Mouse (Mus musculus): Measurements from ENCODE around the gene Edrf1.
A peak's percentile ranks its signal among the peaks of the same experiment; 100 is the strongest.

Gene Edrf1

DNA sequence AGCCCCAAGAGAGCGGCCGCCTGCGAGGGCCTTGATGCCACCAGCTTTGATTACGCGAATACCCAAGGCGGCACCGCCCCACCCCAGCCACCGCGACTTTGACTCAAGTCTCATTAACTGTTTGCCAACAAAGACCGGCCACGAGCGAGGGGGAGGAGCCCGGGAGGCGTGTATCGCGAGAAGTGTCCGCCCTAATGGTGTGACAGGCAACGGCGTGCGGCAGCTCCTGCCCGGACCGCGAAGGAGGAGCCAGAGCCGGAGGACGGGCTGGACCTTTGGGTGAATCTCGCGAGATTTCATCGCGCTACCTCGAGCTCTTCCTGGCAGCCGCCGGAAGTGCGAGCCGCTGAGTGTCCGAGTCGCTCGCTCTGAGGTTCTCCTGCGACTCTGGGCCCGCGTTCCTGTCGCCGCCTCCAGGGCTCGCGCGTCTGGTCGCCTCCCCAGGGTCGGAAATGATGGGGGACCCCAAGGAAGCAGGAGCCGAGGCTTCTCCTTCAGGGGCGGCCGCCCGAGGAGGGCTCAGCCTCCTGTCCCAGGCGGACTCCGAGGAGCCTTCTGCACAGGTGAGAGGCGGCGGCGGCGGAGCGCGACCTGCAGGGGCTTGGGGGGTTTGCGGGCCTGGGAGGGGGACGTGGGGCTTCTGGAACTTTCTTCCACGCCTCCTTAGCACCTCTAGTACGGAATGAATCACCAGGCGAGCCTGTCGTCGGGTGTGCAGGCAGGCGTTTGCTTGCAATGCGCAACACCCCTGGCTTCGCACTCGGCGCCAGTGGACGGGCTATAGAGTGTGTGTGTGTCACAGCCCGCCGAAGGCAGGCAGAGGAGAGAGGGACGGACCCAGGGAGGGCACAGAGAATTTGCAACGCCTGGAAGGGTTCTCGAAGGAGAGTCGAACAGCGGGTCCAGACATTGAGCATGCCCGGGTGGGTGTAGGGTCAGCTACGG lies at the start of gene Edrf1:
TSS of gene Edrf1 (plus strand) at position 183 of the 945 bp plus-strand sequence.
- peak; percentile 95 to 98 for DNase-seq (ENCODE audit: low spot score in 2 of 2)

DNA sequence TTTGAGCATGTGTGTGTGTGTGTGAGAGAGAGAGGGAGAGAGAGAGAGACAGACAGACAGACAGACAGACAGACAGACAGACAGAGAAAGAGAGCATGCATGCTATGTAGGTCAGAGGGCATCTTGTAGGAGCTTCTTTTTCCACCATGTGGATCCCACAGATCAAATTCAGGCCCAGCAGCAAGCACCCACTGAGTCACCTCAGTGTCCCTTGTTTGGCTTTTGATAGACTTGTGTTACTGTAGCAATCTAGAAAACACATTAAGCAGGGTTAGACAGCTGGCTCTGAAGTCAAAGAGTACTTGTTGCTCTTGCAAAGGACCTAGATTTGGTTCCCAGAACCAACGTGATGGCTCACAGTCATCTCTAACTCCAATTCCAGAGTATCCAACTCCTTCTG lies 45.6 kb upstream of the Edrf1 start:
- no peak for DNase-seq (ENCODE audit: low spot score in 2 of 2)

DNA sequence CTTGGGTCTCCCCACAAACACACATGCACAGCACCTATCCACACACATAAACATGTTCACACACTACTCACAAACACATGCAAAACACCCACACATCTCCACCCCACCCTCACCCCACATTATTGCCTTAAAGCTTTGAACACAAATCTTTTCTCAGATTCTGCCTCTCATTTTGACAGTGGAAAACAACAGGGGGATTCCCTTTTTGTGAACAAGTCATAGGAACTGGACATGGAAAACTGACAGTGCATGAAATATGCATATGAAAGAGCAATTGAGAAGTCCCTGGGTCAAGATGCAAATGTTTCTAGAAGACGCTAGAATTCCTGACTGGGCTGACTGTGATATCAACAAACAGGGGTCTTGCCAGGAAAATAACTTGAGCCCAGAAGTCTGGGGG lies 36.8 kb upstream of the Edrf1 start:
- DNase-seq (ENCODE audit: low spot score in 2 of 2): no peak

DNA sequence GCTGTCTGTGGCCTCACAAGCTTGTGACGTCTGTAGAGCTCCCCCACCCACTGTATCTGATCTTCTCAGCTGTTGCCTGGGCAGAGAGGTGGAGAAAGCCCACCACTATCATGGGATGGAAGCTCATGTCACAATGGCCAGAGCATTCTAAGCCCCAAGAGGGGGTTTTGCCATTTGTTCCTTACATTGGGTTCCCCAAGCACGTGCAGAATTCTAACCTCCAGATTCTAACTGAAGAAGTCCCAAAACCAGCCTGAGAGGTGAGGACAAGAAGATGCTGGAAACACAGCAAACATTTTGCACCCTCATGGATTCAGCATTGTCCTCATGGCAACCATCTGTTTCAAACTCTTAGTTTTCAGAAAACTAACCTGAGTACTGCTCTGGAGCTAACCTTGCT lies 35.3 kb upstream of the Edrf1 start, which contains the start of gene Tex36:
TSS of gene Tex36 (minus strand) at position 101 of the 400 bp plus-strand sequence.
- DNase-seq (ENCODE audit: low spot score in 2 of 2): no peak

DNA sequence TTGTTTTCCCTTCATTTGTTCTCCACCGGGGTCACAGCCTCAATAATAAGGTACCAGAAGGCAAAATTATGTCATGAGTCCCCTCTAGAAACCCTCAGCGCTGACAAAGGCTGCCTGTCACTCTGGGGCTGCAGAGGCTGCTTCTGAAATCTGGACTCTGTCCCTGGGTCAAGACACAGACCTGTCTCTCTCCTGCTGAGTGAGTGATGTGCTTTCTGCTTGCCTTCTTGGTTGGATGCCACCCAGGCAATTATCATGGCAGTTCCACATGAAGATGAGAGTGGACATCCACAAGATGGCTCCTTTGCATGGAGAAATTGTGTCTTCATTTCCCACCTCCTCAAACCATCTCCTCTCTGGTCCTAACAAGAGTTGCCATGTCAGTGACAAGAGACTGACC lies 34.2 kb upstream of the Edrf1 start:
- no peak for DNase-seq (ENCODE audit: low spot score in 2 of 2)

DNA sequence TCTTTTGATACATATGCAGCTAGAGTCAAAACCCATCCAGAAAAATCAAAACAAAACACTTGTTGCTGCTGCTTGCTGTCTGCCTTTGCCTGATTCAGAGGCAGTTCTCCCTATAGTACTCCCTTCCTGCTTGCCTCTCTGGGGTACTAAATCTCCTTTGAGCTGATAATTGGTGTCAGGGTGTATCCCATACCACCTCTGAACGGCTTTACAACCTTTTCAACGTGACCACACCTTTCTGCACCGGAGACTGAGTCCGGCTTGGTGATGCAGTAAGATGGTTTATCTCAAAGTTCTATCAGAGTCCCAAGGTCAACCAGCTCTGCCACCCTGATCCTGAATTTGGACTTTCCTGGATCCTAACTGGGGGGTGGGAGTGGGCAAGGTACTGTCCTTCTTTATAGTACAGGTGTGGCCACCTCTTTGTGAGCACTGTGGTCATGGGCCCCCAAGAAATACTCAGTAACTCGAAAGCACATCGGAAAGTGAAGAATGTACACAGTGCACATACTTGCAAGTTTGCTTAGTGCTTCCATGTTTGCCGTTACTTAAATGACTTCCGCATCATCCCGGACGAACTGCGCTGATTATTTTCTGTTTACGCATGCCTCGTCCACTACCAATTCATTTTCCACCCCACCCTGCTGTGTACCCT lies 32.8 kb upstream of the Edrf1 start:
- DNase-seq (ENCODE audit: low spot score in 2 of 2): no peak

DNA sequence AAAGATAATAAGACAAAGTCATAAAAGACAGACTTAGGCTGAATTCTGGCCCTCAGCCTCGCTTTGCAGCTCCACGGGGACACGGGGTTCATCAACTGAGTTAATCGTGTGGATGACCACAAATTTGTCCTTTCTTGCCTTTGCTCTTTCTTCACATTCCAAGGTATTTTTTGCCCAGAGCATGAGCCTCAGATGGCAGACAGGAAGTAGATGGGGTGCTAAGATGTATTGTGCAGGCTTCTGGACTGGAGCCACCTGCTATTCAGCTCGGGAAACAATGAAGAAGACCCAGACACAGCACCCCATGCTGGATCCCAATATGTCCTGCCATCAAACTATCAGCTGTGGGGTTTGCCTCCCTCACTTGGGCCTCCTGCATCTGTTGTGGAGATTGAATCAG lies 30.0 kb upstream of the Edrf1 start:
- DNase-seq (ENCODE audit: low spot score in 2 of 2): no peak

DNA sequence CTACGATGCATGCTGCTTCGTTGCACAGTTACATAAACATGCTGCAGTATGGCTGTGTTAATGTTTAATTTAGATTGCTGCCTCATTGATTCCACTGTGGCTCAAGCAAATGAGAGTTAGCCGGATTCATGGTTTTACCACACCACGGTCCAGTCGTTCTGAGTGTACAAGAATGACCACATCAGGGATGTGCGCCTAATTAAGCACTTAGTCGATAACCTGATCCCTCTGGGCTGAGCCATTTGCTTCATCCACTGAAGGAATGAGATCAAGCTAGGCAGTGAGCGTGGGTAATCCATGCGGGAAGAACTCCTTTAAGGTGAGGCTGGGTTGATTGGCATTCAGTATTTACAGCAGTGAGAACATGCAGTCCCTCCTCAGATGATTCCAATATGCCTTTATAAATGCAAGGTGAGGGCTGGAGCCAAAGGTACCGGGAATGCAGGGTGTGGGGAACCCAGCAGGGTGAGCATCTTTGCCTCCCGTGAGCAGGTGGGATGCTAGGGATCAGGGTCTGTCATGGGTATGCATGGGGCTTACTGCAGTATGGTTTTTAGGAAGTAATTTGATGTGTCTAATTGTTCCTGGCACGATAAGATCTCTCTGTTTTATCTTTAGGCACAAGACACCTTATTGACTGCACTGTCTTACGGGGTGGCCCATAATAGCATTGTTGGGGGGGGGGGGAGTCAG lies 29.3 kb upstream of the Edrf1 start:
- no peak for DNase-seq (ENCODE audit: low spot score in 2 of 2)

DNA sequence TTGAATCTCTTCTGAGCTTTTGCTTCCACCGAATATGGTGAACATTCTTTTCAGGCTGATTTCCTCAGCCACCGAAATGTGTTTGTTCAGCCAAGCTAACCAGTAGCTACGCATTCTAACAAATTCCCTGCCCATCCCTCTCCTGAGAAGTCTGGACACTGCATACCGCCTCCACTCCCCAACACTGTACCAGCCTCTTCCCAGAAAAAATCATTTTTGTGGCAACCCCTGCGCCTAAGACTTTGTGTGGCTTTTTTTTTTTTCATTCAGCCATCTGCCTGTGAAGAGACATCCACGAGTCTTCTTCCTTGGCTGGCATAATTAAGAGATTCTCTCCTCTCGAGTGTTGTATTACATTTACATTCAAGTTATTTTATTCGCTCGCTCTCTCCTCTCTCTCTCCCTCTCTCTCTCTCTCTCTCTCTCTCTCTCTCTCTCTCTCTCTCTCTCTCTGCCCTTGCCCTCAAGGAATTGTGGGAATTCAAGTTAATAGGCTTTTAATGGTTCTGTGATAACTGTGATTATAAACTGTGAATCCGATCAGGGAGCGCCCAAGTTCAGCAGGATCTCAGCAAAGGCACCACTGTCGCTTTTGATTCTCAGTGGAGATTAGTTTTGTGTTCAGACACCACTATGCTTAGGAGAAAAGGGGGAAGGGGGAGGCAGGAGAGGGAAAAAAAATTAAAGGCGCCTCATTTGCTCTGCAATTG lies 28.6 kb upstream of the Edrf1 start:
- DNase-seq (ENCODE audit: low spot score in 2 of 2): peak; percentile 27 to 37

DNA sequence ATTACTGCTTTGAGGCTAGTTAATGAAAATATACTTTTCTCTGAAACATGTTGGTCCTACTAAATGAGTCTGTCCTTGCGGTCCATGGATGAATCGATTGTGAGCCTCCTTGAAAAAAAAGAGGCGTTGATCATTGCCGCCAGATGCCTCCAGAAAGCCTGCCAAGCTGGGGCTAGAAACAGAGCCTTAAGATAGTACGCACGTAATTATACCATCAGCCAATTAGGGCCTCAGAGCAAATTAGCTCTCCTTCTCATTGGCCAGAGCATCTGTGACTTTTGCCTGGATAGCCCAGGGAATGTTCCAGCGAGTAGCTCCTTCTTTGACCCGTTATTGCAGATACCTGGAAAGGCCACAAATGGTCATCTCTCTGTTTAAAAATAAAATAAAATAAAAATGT lies 27.8 kb upstream of the Edrf1 start:
- peak; percentile 21 to 49 for DNase-seq (ENCODE audit: low spot score in 2 of 2)

DNA sequence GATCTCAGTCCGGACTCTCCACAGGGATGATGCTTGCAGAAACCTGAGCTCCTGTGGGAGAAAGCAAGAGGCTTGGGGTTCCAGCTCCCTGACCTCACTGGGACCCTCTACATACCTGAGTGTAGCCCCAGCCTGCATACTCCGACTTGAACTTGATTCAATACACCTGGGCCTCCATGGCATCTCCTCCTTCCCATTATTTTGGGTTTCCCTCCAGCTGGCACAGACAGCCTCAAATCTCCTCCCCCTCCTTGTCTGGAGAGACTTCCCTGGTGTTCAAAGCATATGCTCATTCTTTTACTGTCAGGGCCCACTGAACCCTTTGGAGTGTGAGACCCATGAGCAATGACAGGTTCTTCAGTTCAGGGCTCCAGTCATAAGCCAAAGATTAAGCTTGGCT lies 24.4 kb upstream of the Edrf1 start:
- DNase-seq (ENCODE audit: low spot score in 2 of 2): no peak

DNA sequence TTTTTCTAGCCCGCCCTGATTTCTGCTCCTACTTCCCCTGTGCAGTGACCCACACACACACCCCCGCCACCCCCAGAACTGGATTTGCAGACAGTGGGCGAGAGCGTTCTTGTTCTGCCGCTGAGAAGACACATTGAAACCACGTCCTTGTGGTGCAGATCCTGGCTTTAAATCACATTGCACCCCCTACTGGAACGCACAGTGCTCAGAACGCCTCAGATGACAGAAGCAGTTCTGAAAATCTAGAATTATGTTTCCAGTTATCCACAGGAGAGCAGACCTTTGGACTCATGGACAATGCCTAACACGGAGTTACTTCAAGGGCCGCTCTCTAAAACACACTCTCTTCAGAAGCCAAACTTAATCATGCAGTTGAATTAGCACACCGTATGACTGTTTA lies 16.6 kb upstream of the Edrf1 start:
- DNase-seq (ENCODE audit: low spot score in 2 of 2): peak; percentile 19 to 33

DNA sequence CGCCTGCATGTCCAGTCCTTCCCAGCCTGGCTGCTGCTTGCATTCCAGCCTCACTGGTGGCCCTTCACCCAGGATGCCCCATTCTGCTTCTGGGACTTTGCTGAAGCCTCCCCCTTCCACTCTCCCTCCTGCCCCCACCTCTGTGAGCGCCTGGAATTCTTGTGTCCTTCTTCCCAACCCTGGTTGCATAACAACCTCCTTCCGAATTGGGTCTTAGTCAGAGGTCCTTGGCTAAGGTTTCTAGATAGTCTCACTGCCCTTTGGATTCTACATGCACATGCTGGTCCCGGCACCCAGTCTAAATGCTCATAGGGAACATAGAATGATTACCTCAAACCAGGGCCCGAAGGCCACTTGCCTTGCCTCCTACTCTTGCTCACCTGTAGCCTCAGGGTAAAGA lies 14.1 kb upstream of the Edrf1 start:
- DNase-seq (ENCODE audit: low spot score in 2 of 2): no peak

DNA sequence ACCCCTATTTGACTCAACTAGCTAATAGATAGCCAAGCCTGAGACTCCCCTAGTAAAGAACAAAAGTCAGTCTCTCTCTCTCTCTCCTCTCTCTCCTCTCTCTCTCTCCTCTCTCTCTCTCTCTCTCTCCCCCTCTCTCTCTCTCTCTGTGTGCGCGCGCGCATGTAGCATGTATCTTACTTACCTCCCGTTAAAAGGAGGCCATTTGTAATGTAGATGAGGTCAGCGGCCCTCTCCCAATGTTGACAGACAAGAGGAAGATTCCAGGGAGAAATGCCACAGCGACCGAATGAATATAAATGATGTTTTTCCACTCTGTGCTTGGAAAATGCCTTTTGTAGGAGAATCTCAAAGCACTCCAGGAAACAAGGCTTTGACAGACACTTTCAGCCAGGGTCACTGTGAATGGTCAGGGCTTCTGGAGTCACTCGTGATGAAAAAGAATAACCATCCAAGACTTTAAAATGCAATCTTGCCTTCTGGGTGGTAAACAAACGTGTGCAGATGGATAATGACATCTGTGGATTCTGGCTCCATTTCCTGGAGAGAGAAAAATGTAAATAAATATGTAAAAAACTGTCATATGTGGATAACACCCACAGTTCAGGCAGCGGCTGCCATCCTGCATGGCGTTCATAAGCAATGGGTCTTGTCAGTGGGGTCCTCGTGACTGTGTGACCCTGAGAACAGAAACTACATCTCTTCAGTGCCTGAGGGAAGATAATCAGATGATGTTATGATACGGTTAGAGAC lies 10.0 kb upstream of the Edrf1 start:
- DNase-seq (ENCODE audit: low spot score in 2 of 2): no peak

DNA sequence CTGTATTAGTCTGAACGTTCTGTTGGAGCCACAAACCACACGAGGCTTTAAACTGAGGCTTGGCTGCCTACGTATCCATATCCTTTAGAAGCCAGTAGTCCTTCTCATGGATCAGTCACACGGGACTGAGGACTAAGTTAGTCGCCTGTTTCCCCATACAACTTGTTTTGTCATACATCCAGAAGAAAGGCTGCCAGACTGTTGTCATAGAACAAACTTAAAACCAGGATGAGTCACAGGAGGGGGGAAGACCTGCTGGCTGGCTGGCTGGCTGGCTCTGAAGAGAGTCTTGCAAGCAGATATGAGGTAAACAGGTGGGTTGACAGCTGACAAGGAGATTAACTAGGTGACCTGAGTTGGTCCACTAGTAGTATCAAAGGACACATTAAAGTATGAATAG lies 6.5 kb upstream of the Edrf1 start:
- no peak for DNase-seq (ENCODE audit: low spot score in 2 of 2)

DNA sequence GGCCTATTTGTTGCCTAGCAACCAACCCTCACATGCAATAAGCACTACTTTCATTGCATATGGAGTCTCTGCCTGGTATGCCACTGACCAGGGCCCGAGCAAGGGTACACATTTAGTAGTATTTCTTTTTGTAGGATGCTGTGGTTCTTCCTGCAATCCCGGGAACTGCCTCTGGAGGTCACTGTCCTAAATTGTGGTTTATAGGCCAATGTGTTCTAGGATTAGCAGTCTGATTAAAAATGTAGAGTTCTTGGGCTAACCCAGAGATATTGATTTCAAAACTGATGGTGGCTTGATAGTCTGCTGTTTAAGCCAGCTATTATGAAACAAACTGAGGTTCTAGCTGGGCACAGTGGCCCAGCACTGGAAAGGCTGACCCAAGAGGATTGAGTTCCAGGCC lies 4.9 kb upstream of the Edrf1 start:
- peak; percentile 36 to 63 for DNase-seq (ENCODE audit: low spot score in 2 of 2)

DNA sequence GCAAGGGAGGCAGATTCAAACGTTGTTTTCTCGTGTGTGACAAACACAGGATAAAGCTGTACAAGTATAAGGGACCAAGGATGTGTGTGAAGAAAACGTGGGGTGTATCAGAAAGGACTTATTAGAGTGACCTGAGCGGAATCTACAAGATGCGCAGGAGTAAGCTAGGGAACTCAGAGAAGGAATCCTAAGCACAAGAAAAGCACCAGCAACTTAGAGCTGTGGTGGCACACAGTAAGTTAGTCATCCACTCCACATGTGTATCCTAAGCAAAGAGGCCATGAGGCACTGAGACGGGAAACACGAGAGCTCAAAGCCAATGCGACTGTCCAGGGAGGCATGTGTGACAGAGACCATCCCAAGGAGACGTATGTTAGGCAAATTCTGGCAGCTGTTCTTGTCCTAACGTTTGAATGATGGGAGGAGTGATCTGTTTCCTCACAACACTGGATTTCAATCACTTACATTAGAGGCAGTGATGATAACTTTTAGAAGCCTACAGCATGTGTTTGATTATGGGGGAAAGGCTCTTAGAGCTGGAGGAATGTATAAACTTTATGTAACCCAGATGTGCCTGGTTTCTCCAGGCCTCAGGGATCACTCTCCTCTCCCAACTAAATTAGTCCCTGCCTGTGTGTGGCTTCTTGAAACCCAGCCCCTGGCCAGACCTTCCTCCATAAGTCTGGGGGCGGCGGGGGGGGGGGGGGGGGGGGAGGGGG lies 2.3 kb upstream of the Edrf1 start:
- DNase-seq (ENCODE audit: low spot score in 2 of 2): no peak

DNA sequence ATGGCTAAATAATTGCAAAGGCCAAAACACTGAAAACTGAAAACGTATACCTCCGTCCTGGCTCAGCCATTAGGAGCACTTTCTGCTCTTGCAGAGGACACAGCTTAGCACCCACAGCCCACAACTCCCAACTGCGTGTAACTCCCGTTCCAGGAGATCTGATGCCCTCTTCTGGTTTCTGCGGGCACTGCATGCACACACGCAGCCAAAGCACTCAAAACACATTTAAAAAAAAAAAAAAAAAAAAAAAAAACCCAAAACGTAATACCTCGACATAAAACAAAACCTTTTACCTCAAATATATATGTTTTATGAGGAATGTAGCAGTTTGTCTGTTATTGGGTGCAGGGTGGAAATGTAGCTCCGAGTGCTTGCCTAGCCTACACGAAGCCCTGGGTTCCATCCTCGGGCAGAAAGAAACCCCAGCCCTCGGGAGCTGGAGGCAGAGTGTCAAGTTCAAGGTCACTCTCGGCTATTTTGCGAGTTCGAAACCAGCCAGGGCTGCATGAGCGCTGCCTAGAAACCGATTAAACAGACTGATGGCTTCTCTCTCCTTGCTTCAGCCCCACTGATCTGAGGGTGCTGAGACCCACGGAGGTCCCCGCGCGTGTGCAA lies 498 bp upstream of the Edrf1 start:
- peak; percentile 90 to 93 for DNase-seq (ENCODE audit: low spot score in 2 of 2)

DNA sequence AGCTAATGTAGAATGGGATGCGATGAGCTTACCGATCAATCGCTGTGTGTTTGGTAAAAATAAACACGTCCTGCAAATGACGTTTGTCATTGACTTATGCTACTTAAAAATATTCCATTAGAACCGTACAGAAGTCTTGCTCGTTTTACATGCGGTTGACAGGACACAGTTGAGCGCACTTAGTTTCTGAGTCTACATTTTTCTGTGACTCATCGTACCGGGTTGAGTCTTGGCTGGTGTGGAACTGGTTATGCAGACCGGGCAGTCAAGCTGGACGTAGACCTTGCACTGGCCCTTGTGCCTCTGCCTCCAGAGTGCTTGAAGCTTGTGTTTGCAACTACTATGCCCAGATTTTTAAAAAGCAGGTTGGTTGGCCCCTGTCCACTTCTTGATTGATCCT lies 963 bp downstream of the Edrf1 start:
- peak in 1 of 2 experiments; percentile 24 for DNase-seq (ENCODE audit: low spot score in 2 of 2)

DNA sequence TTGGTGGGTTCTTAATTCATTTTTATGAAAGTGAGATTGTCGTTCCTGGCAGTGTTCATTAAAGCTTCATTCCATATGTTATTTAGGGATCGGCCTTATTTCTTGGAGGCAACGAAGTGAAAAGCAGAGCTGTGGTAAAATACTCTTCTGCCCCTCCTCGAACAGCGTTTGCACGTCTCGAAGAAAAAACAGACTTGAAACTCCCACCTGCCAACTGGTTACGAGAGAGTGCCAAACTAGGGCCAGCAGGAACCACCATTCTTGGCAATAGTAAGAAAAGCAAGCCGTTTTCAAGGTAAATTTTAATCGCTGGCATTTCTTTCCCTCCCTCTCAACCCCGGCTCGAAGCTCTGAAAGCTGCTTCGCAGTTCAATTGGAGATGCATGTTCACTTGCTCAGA lies 1.5 kb downstream of the Edrf1 start:
- DNase-seq (ENCODE audit: low spot score in 2 of 2): peak; percentile 54 to 82

Measured in frontal cortex, postnatal 36 days (tissue).